Mouse (Mus musculus): ENCODE results near the gene Lenep.
A peak's percentile ranks its signal among the peaks of the same experiment; 100 is the strongest.

Lenep gene

GRCm38 (mm10) chr3:89378394-89379067, 24.1 kb downstream of the Lenep start:
- peak; percentile 93 for DNase-seq (ENCODE audit: inconsistent ontology term)

GRCm38 (mm10) chr3:89377831-89378230, 24.8 kb downstream of the Lenep start:
- DNase-seq (ENCODE audit: inconsistent ontology term) = no peak

DNA sequence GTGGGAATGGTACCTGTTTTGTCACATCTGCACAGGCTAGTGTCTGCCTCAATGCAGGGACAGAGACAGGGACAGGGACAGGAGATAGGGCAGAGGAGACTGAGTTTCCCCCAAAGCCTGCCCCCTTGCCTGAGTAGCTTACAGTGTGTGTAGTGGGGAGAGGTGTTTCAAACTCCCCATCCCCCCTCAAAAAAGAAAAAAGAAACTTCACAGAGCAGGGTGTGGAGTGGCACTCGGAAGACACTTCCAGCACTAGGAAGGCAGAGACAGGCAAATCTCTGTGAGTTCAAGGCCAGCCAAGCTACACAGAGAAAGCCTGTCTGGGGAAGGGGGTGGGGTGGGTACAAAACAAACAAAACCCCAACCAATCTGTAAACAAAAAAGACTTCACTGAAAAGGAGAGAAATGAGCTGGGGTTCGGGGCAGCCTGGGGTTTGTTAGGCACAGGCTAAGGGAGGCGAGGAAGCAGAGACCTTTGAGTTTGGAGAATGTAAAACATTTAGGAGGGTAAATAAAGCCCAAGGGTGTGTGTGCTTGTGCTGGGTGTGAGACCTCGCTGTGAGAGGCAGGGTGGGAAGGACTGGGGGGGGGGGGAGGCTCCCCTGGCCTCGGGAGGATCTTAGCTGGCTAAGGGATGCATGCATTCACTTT, 28.9 kb downstream of the Lenep start:
- no peak for DNase-seq (ENCODE audit: inconsistent ontology term)

DNA sequence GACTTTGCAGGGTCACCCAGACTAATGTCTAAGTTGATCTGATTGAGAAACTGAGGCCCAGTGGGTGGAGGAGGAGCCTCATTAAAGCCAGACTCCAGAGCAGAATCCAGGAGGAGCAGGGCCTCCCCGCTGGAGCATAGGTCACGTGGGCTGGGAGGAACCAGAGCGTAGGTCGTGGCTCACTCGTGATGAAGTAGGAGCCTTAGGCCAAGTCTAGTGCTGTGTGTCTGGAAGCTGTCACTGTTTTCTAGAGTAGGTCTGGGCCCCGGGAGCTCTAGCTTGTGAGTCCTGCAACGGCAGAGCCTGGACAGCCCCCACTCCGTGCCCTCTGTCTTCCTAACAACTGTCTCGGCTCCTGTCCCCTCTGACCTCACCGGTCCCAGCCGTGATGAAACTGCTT, 35.3 kb downstream of the Lenep start:
- DNase-seq (ENCODE audit: inconsistent ontology term) = no peak

- no peak for DNase-seq (ENCODE audit: inconsistent ontology term)
Measured at GRCm38 (mm10) chr3:89365486-89366414, 36.8 kb downstream of the Lenep start.

- DNase-seq (ENCODE audit: inconsistent ontology term) = no peak
Measured at GRCm38 (mm10) chr3:89365153-89365485, 37.5 kb downstream of the Lenep start, which contains the start of gene Dcst1. Gene Dcst1 (minus strand): TSS chr3:89365253.

GRCm38 (mm10) chr3:89364631-89365030, 38.0 kb downstream of the Lenep start:
- DNase-seq (ENCODE audit: inconsistent ontology term) = no peak

GRCm38 (mm10) chr3:89361675-89362074, 40.9 kb downstream of the Lenep start, which contains the start of gene Dcst2:
Gene Dcst2 (plus strand): TSS chr3:89361975.
- no peak for DNase-seq (ENCODE audit: inconsistent ontology term)

DNA sequence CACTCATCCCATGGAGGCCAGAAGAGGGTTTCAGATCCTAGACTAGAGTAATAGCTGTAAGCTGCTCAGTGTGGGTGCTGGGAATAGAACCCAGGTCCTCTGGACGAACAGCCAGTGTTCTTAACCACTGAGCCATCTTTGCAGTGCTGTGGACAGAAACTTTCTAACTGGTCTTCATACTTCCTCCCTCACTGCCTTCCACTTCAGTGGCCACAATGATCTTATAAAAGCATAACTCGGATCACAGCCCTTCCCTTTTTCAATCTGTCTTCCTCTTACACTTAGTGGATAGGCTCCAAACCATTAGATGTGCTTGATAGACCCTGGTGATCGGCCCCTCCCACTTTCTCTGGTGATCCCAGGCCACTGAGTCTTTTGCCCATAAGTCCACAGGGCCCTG, 42.4 kb downstream of the Lenep start:
- no peak for DNase-seq (ENCODE audit: inconsistent ontology term)

DNA sequence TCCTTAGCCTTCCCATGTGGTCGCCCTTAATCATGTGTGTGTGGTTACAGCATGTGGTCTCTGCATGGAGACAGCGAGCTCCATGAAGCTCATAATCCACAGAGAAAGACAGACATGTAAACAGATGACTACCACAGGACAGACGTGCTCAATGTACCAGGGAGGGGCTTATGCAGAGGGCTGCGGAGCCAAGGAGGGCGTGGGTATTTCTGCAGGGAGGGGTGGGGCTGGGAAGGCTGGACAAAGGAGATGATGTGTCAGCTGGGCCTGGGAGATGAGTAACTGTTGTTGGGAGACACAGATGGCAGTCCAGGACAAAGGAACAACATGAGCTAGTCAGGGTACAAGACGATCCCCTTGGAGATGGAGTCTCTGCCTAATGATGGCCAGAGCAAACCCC, 43.0 kb downstream of the Lenep start:
- DNase-seq (ENCODE audit: inconsistent ontology term) = peak; percentile 84

DNA sequence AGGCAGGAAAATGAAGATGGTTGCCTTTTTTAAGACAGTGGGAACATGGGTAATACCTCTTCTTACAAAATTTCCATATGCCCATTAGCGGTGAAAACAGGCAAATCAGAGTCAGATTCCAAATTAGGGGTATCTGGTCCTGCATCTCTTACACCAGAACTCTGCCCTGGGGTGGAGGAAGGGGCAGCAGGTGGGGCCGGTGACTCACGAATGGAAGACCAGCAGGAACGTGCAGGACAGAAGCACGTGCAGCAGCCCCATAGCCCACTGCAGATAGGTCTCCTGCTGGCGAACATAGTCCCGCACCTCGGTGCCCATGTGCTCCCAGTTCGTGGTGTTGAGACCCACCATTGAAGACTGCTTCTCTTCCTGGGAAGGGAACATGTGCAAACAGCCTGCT, 46.6 kb downstream of the Lenep start:
- no peak for DNase-seq (ENCODE audit: inconsistent ontology term)

GRCm38 (mm10) chr3:89355512-89355902, 47.1 kb downstream of the Lenep start:
- DNase-seq (ENCODE audit: inconsistent ontology term) = no peak

DNA sequence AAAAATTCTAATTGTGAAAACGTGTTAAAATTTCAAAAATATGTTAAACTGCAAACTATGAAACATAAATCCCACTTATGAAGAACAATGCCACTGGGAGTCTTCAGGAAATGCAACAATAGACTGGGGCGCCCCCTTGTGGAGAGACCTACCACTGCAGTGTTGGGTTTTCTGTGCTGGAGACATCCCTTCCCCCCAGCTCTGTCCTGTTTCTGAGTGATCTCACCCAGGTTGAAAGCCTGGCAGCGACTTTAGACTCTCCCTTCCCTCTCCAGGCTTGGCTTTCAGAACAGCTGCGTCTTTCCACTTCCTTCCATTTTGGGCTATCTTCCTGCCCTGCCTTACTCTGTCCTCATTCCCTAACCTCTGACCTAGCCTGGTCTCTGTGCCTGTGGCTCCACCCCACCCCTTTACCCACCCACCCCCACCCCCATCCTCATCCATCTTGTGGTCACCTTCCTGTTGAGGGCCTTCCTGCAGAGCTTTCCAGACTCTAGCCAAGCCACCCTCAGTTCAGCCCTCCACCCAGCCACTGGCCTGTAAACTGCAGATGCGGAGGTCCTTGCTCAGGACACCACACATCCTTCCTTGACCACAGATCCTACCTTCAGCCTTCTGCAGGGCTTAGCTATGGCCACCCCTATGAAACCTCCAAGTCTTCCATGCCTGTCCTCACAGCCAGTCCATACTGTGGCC, 47.6 kb downstream of the Lenep start:
- DNase-seq (ENCODE audit: inconsistent ontology term) = peak; percentile 80

DNA sequence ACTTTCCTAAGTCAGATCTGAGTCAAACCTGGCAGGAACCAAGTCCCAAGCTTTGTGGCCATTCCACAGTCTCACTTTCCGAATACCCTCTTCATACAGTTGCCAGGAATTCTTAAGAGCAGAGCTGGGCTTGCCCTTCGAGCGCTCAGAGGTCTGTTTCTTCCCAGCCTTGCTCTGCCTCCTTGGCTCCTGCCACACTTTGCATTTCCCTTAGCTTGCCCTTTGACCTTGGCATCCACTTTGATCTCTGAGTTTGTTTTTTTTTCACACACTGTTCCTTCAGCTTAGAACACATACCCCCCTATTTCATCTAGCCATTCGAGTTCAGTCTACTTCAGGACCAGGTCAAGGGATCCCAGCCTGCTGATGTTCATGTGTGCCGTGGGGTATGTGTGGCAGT, 51.3 kb downstream of the Lenep start:
- no peak for DNase-seq (ENCODE audit: inconsistent ontology term)
